Mouse (Mus musculus) E14TG2a.4 (cell line): ENCODE data around the gene Cdc27.

Experiments used
- CTCF ChIP-seq: conservative IDR thresholded peaks from 2 replicates; pipeline ENCODE4 v1.5.1; 2014; ENCODE audit warnings: low read length
- NANOG ChIP-seq: IDR thresholded peaks from 2 replicates; pipeline ENCODE4 v1.6.1; 2014; ENCODE audit warnings: borderline replicate concordance, low read length, mixed read lengths
- POU5F1 ChIP-seq: IDR thresholded peaks from 2 replicates; pipeline ENCODE4 v1.6.1; 2014; ENCODE audit warnings: low read length, borderline replicate concordance

GRCm38 (mm10) chr11:104572566-104572965 is 22.1 kb upstream of the Cdc27 start:
- TF ChIP-seq CTCF (no peak), POU5F1 (no peak), NANOG (no peak)
